Mouse (Mus musculus): ENCODE measurements at regions not wholly inside any gene's neighbourhood (a gene's known extent, or its start where the extent isn't known, plus 50 kb on each side); places are given as distances from the start of the nearest gene placed in this dataset.

GRCm38 (mm10) chr13:70144461-70144860 lies 342.3 kb downstream of the Med10 start:
- TF ChIP-seq POLR2A (IDR thresholded peaks at IDR 0.05; ENCODE audit: low read depth, low read length) = no peak
- TF ChIP-seq CTCF (IDR thresholded peaks at IDR 0.05; ENCODE audit: extremely low read depth, insufficient read length, insufficient replicate concordance, low read depth, low read length) = no peak

Data from small intestine, adult 2 months (tissue).